Mouse (Mus musculus) lung, embryonic 14.5 days (tissue): ENCODE measurements around the gene Lrrfip1. TPM values are rescaled to one million over a fixed set of nuclear protein-coding genes. Genes with fewer than 3 reads are reported as not detected.
A peak's percentile ranks its signal among the peaks of the same experiment; 100 is the strongest.

Experiments used
- ATAC-seq: fragments of 200-750 bp; cut with Nextera tagmentation; 2 replicates; pipeline ENCODE4 v1.8.0; 2017; ENCODE audit warnings: mild to moderate bottlenecking, moderate TSS enrichment, moderate library complexity; ENCODE audit not compliant: insufficient read depth
- DNase-seq: peaks from one replicate; pipeline ENCODE4 v3.0.0-alpha.2; 2015
- H3K27ac ChIP-seq: fragments of 300-500 bp; sonication (generic); 2 replicates; pipeline ENCODE4 v1.5.1; 2014; ENCODE audit warnings: low read depth, mild to moderate bottlenecking, moderate library complexity
- H3K27me3 ChIP-seq: fragments of 300-500 bp; sonication (generic); 2 replicates; pipeline ENCODE4 v1.6.1; 2014; ENCODE audit warnings: low read length, control low read depth; ENCODE audit not compliant: insufficient read depth
- H3K36me3 ChIP-seq: fragments of 300-500 bp; sonication (generic); 2 replicates; pipeline ENCODE4 v1.6.1; 2014; ENCODE audit warnings: control low read depth; ENCODE audit not compliant: insufficient read depth
- H3K4me1 ChIP-seq: fragments of 300-500 bp; sonication (generic); 2 replicates; pipeline ENCODE4 v1.6.1; 2014; ENCODE audit warnings: antibody characterized with exemption, control low read depth; ENCODE audit not compliant: insufficient read depth
- H3K4me2 ChIP-seq: fragments of 300-500 bp; sonication (generic); 2 replicates; pipeline ENCODE4 v1.6.1; 2014; ENCODE audit warnings: mild to moderate bottlenecking
- H3K4me3 ChIP-seq: fragments of 300-500 bp; sonication (generic); 2 replicates; pipeline ENCODE4 v1.5.1; 2014; ENCODE audit warnings: low read depth, low read length
- H3K9ac ChIP-seq: fragments of 300-500 bp; sonication (generic); 2 replicates; pipeline ENCODE4 v1.6.1; 2014
- H3K9me3 ChIP-seq: fragments of 300-500 bp; sonication (generic); 2 replicates; pipeline ENCODE4 v1.6.1; 2016; ENCODE audit warnings: low read depth, low read length, control low read depth
- CTCF ChIP-seq: IDR thresholded peaks from 2 replicates; pipeline ENCODE4 v1.5.1; 2016; ENCODE audit warnings: antibody characterized with exemption, low read depth
- WGBS: fragments of 180-500 bp; shearing (Covaris S2); extraction: QIAGEN DNeasy Blood & Tissue Kit; methylation state at CpG from one replicate; pipeline ENCODE4 v1.1.7; 2014; 5-methylcytosine and 5-hydroxymethylcytosine counted together
- polyA plus RNA-seq: library from polyadenylated mRNA; unstranded; fragments of >200 nt; fragmentation: Nextera tagmentation; extraction: Ambion mirVana; gene quantifications from 2 replicates; pipeline ENCODE4 v1.2.1, GENCODE M21; 2014

Lrrfip1 gene
- polyA plus RNA-seq, 1 experiment from 2014 or later = 47.1 TPM

- DNase-seq = peak; percentile 74
- ATAC-seq = peak; percentile 76
- H3K9ac ChIP-seq = no peak overlapping the region
These were observed 35.5 kb upstream of the Lrrfip1 start for GRCm38 (mm10) chr1:90962994-90963393.

GRCm38 (mm10) chr1:90967583-90967982 is 31.0 kb upstream of the Lrrfip1 start:
- DNase-seq (no peak), ATAC-seq (no peak)
- no peak overlapping the region for H3K4me3 ChIP-seq
- H3K4me1 ChIP-seq = peaks cover 3% of the 10 kb centered on the region; the same call in 1 of the 2 replicates
- 58% methylated on average over 7 of the region's 7 CpGs for WGBS
- H3K4me2 ChIP-seq = no peak overlapping the region
- H3K27me3 ChIP-seq = no peaks in the 10 kb centered on the region
- H3K36me3 ChIP-seq = no peaks in the 10 kb centered on the region
- no peaks in the 10 kb centered on the region for H3K9me3 ChIP-seq
- no peak for TF ChIP-seq CTCF
- no peak overlapping the region for H3K9ac ChIP-seq
- no peak overlapping the region for H3K27ac ChIP-seq

More at GRCm38 (mm10) chr1:90962994-90963393, 35.5 kb upstream of the Lrrfip1 start:
- Histone ChIP-seq H3K27ac (no peak overlapping the region), H3K4me3 (no peak overlapping the region), H3K4me2 (no peak overlapping the region), H3K9me3 (no peaks in the 10 kb centered on the region), H3K36me3 (no peaks in the 10 kb centered on the region), H3K4me1 (peaks cover 6% of the 10 kb centered on the region; the same call in 1 of the 2 replicates), H3K27me3 (no peaks in the 10 kb centered on the region)
- no peak for TF ChIP-seq CTCF
- 7% methylated on average over 3 of the region's 3 CpGs for WGBS

GRCm38 (mm10) chr1:90968649-90969048 is 29.9 kb upstream of the Lrrfip1 start:
- 67% methylated on average over 4 of the region's 4 CpGs for WGBS
- H3K4me3 ChIP-seq = no peak overlapping the region
- H3K36me3 ChIP-seq = no peaks in the 10 kb centered on the region
- H3K27ac ChIP-seq = no peak overlapping the region
- no peak overlapping the region for H3K9ac ChIP-seq
- TF ChIP-seq CTCF = no peak
- no peaks in the 10 kb centered on the region for H3K27me3 ChIP-seq
- no peak overlapping the region for H3K4me2 ChIP-seq
- H3K9me3 ChIP-seq = no peaks in the 10 kb centered on the region
- peaks cover 5% of the 10 kb centered on the region; the same call in 1 of the 2 replicates for H3K4me1 ChIP-seq
- ATAC-seq = no peak
- no peak for DNase-seq

GRCm38 (mm10) chr1:90969347-90969784 is 29.2 kb upstream of the Lrrfip1 start, which contains the start of gene Rab17:
TSS of gene Rab17 (minus strand) at chr1:90969661.
- Histone ChIP-seq H3K36me3 (no peaks in the 10 kb centered on the region), H3K4me2 (peak within 1 kb of the TSS; percentile 41), H3K4me3 (no peak within 1 kb of the TSS), H3K4me1 (peaks cover 3% of the 10 kb centered on the region; the same call in 1 of the 2 replicates), H3K27ac (peak within 1 kb of the TSS; percentile 71; the same call in 1 of the 2 replicates), H3K27me3 (no peaks in the 10 kb centered on the region), H3K9ac (no peak within 1 kb of the TSS), H3K9me3 (no peaks in the 10 kb centered on the region)
- ATAC-seq = peak; percentile 10; the same call in 1 of the 2 replicates
- WGBS = 14% methylated on average over 9 of the region's 9 CpGs
- TF ChIP-seq CTCF = no peak
- DNase-seq = peak; percentile 60

GRCm38 (mm10) chr1:90969881-90970390 is 28.6 kb upstream of the Lrrfip1 start:
- ATAC-seq (no peak), DNase-seq (no peak)
- Histone ChIP-seq H3K27me3 (no peaks in the 10 kb centered on the region), H3K4me1 (peaks cover 3% of the 10 kb centered on the region; the same call in 1 of the 2 replicates), H3K27ac (no peak overlapping the region), H3K4me2 (peak overlapping the region; percentile 41; the same call in 1 of the 2 replicates), H3K4me3 (no peak overlapping the region), H3K9ac (no peak overlapping the region), H3K36me3 (no peaks in the 10 kb centered on the region), H3K9me3 (no peaks in the 10 kb centered on the region)
- WGBS = 65% methylated on average over 10 of the region's 10 CpGs
- TF ChIP-seq CTCF = no peak

GRCm38 (mm10) chr1:90972911-90973573 is 25.5 kb upstream of the Lrrfip1 start:
- H3K4me3 ChIP-seq = no peak overlapping the region
- ATAC-seq = peak; percentile 79
- peak; percentile 97 for DNase-seq
- H3K4me1 ChIP-seq = peaks cover 3% of the 10 kb centered on the region; the same call in 1 of the 2 replicates
- H3K27ac ChIP-seq = no peak overlapping the region
- no peaks in the 10 kb centered on the region for H3K27me3 ChIP-seq
- TF ChIP-seq CTCF = peak; percentile 100
- H3K9me3 ChIP-seq = no peaks in the 10 kb centered on the region
- no peak overlapping the region; the same call in 1 of the 2 replicates for H3K4me2 ChIP-seq
- no peaks in the 10 kb centered on the region for H3K36me3 ChIP-seq
- no peak overlapping the region for H3K9ac ChIP-seq
- 19% methylated on average over 9 of the region's 9 CpGs for WGBS

GRCm38 (mm10) chr1:90973574-90973911 is 25.0 kb upstream of the Lrrfip1 start:
- DNase-seq = no peak
- Histone ChIP-seq H3K4me2 (no peak overlapping the region), H3K4me1 (peaks cover 3% of the 10 kb centered on the region; the same call in 1 of the 2 replicates), H3K27ac (no peak overlapping the region), H3K9me3 (no peaks in the 10 kb centered on the region), H3K4me3 (no peak overlapping the region), H3K36me3 (no peaks in the 10 kb centered on the region), H3K9ac (no peak overlapping the region), H3K27me3 (no peaks in the 10 kb centered on the region)
- ATAC-seq = no peak
- WGBS = 65% methylated on average over 2 of the region's 2 CpGs
- no peak for TF ChIP-seq CTCF
